Mouse (Mus musculus): ENCODE data around the gene Emc9. TPM values are rescaled to one million over a fixed set of nuclear protein-coding genes. Genes with fewer than 3 reads are reported as not detected.

Emc9 gene
- polyA plus RNA-seq, 1 experiment: 6.1 TPM

GRCm38 (mm10) chr14:55585566-55585960 lies 461 bp upstream of the Emc9 start:
- H3K9me3 ChIP-seq (replicated peaks; ENCODE audit: control insufficient read depth, insufficient read depth, low read length, poor library complexity, severe bottlenecking): no peaks in the 10 kb centered on the region
- peak overlapping the region; percentile 65 for H3K27ac ChIP-seq (ENCODE audit: insufficient read depth, low read length)
- no peak for TF ChIP-seq CTCF (IDR thresholded peaks at IDR 0.05; ENCODE audit: low read depth, low read length)
- TF ChIP-seq POLR2A (IDR thresholded peaks at IDR 0.05; ENCODE audit: insufficient read depth, low read length): no peak
- TF ChIP-seq EP300 (IDR thresholded peaks at IDR 0.05; ENCODE audit: insufficient read depth, low read depth, low read length): no peak

GRCm38 (mm10) chr14:55584303-55584701 lies 800 bp downstream of the Emc9 start:
- no peaks in the 10 kb centered on the region for H3K9me3 ChIP-seq (replicated peaks; ENCODE audit: control insufficient read depth, insufficient read depth, low read length, poor library complexity, severe bottlenecking)
- no peak overlapping the region for H3K27ac ChIP-seq (ENCODE audit: insufficient read depth, low read length)
- H3K4me1 ChIP-seq (ENCODE audit: control insufficient read depth, insufficient read depth, low read length): peaks cover 3% of the 10 kb centered on the region
- H3K27me3 ChIP-seq (ENCODE audit: control insufficient read depth, insufficient read depth, low read length, poor library complexity, severe bottlenecking): no peaks in the 10 kb centered on the region
- TF ChIP-seq CTCF (IDR thresholded peaks at IDR 0.05; ENCODE audit: low read depth, low read length) (no peak), EP300 (IDR thresholded peaks at IDR 0.05; ENCODE audit: insufficient read depth, low read depth, low read length) (no peak), POLR2A (IDR thresholded peaks at IDR 0.05; ENCODE audit: insufficient read depth, low read length) (no peak)
- H3K4me3 ChIP-seq (ENCODE audit: low read depth, low read length): peak overlapping the region; percentile 65
- H3K36me3 ChIP-seq (ENCODE audit: control insufficient read depth, insufficient read depth, low read length, poor library complexity, severe bottlenecking): peaks cover 9% of the 10 kb centered on the region
- peak overlapping the region; percentile 7; the same call in 1 of the 2 replicates for H3K9ac ChIP-seq (ENCODE audit: low read depth, poor library complexity, severe bottlenecking)

More at GRCm38 (mm10) chr14:55585566-55585960, 461 bp upstream of the Emc9 start:
- Histone ChIP-seq H3K4me1 (ENCODE audit: control insufficient read depth, insufficient read depth, low read length) (no peaks in the 10 kb centered on the region), H3K4me3 (ENCODE audit: low read depth, low read length) (peak overlapping the region; percentile 20; the same call in 1 of the 2 replicates), H3K9ac (ENCODE audit: low read depth, poor library complexity, severe bottlenecking) (peak overlapping the region; percentile 29; the same call in 1 of the 2 replicates), H3K27me3 (ENCODE audit: control insufficient read depth, insufficient read depth, low read length, poor library complexity, severe bottlenecking) (no peaks in the 10 kb centered on the region), H3K36me3 (ENCODE audit: control insufficient read depth, insufficient read depth, low read length, poor library complexity, severe bottlenecking) (peaks cover 9% of the 10 kb centered on the region)

- Histone ChIP-seq H3K4me1 (ENCODE audit: control insufficient read depth, insufficient read depth, low read length) (peaks cover 3% of the 10 kb centered on the region), H3K27me3 (ENCODE audit: control insufficient read depth, insufficient read depth, low read length, poor library complexity, severe bottlenecking) (no peaks in the 10 kb centered on the region), H3K9ac (ENCODE audit: low read depth, poor library complexity, severe bottlenecking) (no peak overlapping the region), H3K36me3 (ENCODE audit: control insufficient read depth, insufficient read depth, low read length, poor library complexity, severe bottlenecking) (peaks cover 9% of the 10 kb centered on the region), H3K27ac (ENCODE audit: insufficient read depth, low read length) (no peak overlapping the region), H3K4me3 (ENCODE audit: low read depth, low read length) (no peak overlapping the region), H3K9me3 (replicated peaks; ENCODE audit: control insufficient read depth, insufficient read depth, low read length, poor library complexity, severe bottlenecking) (no peaks in the 10 kb centered on the region)
- TF ChIP-seq EP300 (IDR thresholded peaks at IDR 0.05; ENCODE audit: insufficient read depth, low read depth, low read length) (no peak), CTCF (IDR thresholded peaks at IDR 0.05; ENCODE audit: low read depth, low read length) (peak; percentile 54)
Observed at GRCm38 (mm10) chr14:55581981-55582681, 3.0 kb downstream of the Emc9 start.

GRCm38 (mm10) chr14:55580731-55581130 lies 4.4 kb downstream of the Emc9 start:
- Histone ChIP-seq H3K4me1 (ENCODE audit: control insufficient read depth, insufficient read depth, low read length) (peaks cover 8% of the 10 kb centered on the region), H3K36me3 (ENCODE audit: control insufficient read depth, insufficient read depth, low read length, poor library complexity, severe bottlenecking) (peaks cover 9% of the 10 kb centered on the region), H3K27me3 (ENCODE audit: control insufficient read depth, insufficient read depth, low read length, poor library complexity, severe bottlenecking) (no peaks in the 10 kb centered on the region), H3K9ac (ENCODE audit: low read depth, poor library complexity, severe bottlenecking) (no peak overlapping the region), H3K27ac (ENCODE audit: insufficient read depth, low read length) (no peak overlapping the region), H3K9me3 (replicated peaks; ENCODE audit: control insufficient read depth, insufficient read depth, low read length, poor library complexity, severe bottlenecking) (no peaks in the 10 kb centered on the region), H3K4me3 (ENCODE audit: low read depth, low read length) (no peak overlapping the region)
- no peak for TF ChIP-seq CTCF (IDR thresholded peaks at IDR 0.05; ENCODE audit: low read depth, low read length)
- no peak for TF ChIP-seq POLR2A (IDR thresholded peaks at IDR 0.05; ENCODE audit: insufficient read depth, low read length)
- TF ChIP-seq EP300 (IDR thresholded peaks at IDR 0.05; ENCODE audit: insufficient read depth, low read depth, low read length): no peak

GRCm38 (mm10) chr14:55579511-55580496 lies 5.3 kb downstream of the Emc9 start:
- Histone ChIP-seq H3K27me3 (ENCODE audit: control insufficient read depth, insufficient read depth, low read length, poor library complexity, severe bottlenecking) (no peaks in the 10 kb centered on the region), H3K27ac (ENCODE audit: insufficient read depth, low read length) (no peak overlapping the region), H3K36me3 (ENCODE audit: control insufficient read depth, insufficient read depth, low read length, poor library complexity, severe bottlenecking) (peaks cover 9% of the 10 kb centered on the region), H3K4me3 (ENCODE audit: low read depth, low read length) (no peak overlapping the region), H3K4me1 (ENCODE audit: control insufficient read depth, insufficient read depth, low read length) (peaks cover 11% of the 10 kb centered on the region), H3K9me3 (replicated peaks; ENCODE audit: control insufficient read depth, insufficient read depth, low read length, poor library complexity, severe bottlenecking) (no peaks in the 10 kb centered on the region), H3K9ac (ENCODE audit: low read depth, poor library complexity, severe bottlenecking) (no peak overlapping the region)
- TF ChIP-seq CTCF (IDR thresholded peaks at IDR 0.05; ENCODE audit: low read depth, low read length) (peak; percentile 64), POLR2A (IDR thresholded peaks at IDR 0.05; ENCODE audit: insufficient read depth, low read length) (no peak)

Measured in ES-Bruce4 (cell line).